Mouse (Mus musculus) cerebellum, postnatal 25 days (tissue): ENCODE results near the gene Prph.

Experiments used
- DNase-seq, 2 experiments: peaks; one replicate each; pipeline ENCODE4 v3.0.0; 2021; ENCODE audit warnings: mixed read lengths in 2 of 2

Prph gene

GRCm38 (mm10) chr15:99055040-99055439 lies at the start of gene Prph:
Gene Prph (plus strand): TSS chr15:99055174.
- DNase-seq = no peak

GRCm38 (mm10) chr15:99008801-99009241 lies 46.2 kb upstream of the Prph start:
- no peak for DNase-seq

- DNase-seq = no peak
These were observed 44.1 kb upstream of the Prph start for GRCm38 (mm10) chr15:99010896-99011295.

- no peak for DNase-seq
These were observed 43.0 kb upstream of the Prph start for GRCm38 (mm10) chr15:99011946-99012345.

GRCm38 (mm10) chr15:99014496-99015030 lies 40.4 kb upstream of the Prph start:
- DNase-seq = no peak

GRCm38 (mm10) chr15:99017355-99017761 lies 37.6 kb upstream of the Prph start:
- DNase-seq = no peak

- DNase-seq = no peak
These were observed 37.0 kb upstream of the Prph start for GRCm38 (mm10) chr15:99017986-99018385.

GRCm38 (mm10) chr15:99018630-99019029 lies 36.3 kb upstream of the Prph start:
- DNase-seq = no peak

- no peak for DNase-seq
These were observed 35.5 kb upstream of the Prph start for GRCm38 (mm10) chr15:99019436-99019835.

GRCm38 (mm10) chr15:99020171-99020570 lies 34.8 kb upstream of the Prph start:
- DNase-seq = no peak

GRCm38 (mm10) chr15:99021255-99021654 lies 33.7 kb upstream of the Prph start:
- no peak for DNase-seq

- DNase-seq = peak; percentile 80 to 88
These were observed 30.2 kb upstream of the Prph start for GRCm38 (mm10) chr15:99024668-99025314.

- no peak for DNase-seq
These were observed 29.6 kb upstream of the Prph start for GRCm38 (mm10) chr15:99025414-99025813.

- peak in 1 of 2 experiments; percentile 53 for DNase-seq
These were observed 28.7 kb upstream of the Prph start for GRCm38 (mm10) chr15:99026259-99026658.

GRCm38 (mm10) chr15:99027116-99027515 lies 27.9 kb upstream of the Prph start:
- no peak for DNase-seq

GRCm38 (mm10) chr15:99028874-99029458 lies 26.0 kb upstream of the Prph start:
- DNase-seq = no peak

GRCm38 (mm10) chr15:99029619-99030584 lies 25.1 kb upstream of the Prph start, which contains the start of gene Tuba1c:
Gene Tuba1c (plus strand): TSS chr15:99029891.
- DNase-seq = peak in 1 of 2 experiments; percentile 28

GRCm38 (mm10) chr15:99030585-99031387 lies 24.2 kb upstream of the Prph start:
- no peak for DNase-seq

GRCm38 (mm10) chr15:99031388-99031675 lies 23.6 kb upstream of the Prph start:
- no peak for DNase-seq

- DNase-seq = no peak
These were observed 22.8 kb upstream of the Prph start for GRCm38 (mm10) chr15:99032041-99032725.

GRCm38 (mm10) chr15:99032726-99033250 lies 22.2 kb upstream of the Prph start:
- DNase-seq = no peak
